Mouse (Mus musculus) telencephalon, adult 2 months (tissue): ENCODE measurements around the gene Eid2b.
A peak's percentile ranks its signal among the peaks of the same experiment; 100 is the strongest.
"Not testable (repeated sequence)": the region's sequence is repeated elsewhere in the genome, so short reads cannot be mapped to it uniquely, and the experiment has no call there.

Experiments used
- DNase-seq: peaks from one replicate; pipeline ENCODE4 v3.0.0-alpha.2; 2011; ENCODE audit warnings: low read depth, low spot score

The Eid2b gene

GRCm38 (mm10) chr7:28277615-28278278 lies at the start of gene Eid2b:
Gene Eid2b (plus strand): TSS chr7:28277739.
- peak; percentile 88 for DNase-seq

- DNase-seq, result not testable (repeated sequence)
These were observed 33.6 kb upstream of the Eid2b start for GRCm38 (mm10) chr7:28243943-28244342.

- DNase-seq, result no peak
These were observed 28.6 kb upstream of the Eid2b start for GRCm38 (mm10) chr7:28248957-28249356.

GRCm38 (mm10) chr7:28251976-28252375 lies 25.6 kb upstream of the Eid2b start:
- DNase-seq, result no peak

- DNase-seq, result no peak
These were observed 22.9 kb upstream of the Eid2b start for GRCm38 (mm10) chr7:28254591-28254990.

- DNase-seq, result no peak
These were observed 22.1 kb upstream of the Eid2b start for GRCm38 (mm10) chr7:28255476-28255875.

- no peak for DNase-seq
These were observed 14.7 kb upstream of the Eid2b start for GRCm38 (mm10) chr7:28262861-28263260.

GRCm38 (mm10) chr7:28263786-28264185 lies 13.8 kb upstream of the Eid2b start:
- no peak for DNase-seq

- DNase-seq, result no peak
These were observed 12.1 kb upstream of the Eid2b start for GRCm38 (mm10) chr7:28265391-28265790.

- DNase-seq, result peak; percentile 81
These were observed 10.2 kb upstream of the Eid2b start, which contains the start of gene Eid2 for GRCm38 (mm10) chr7:28267129-28268041. Gene Eid2 (plus strand): TSS chr7:28267881.

- DNase-seq, result no peak
These were observed 9.5 kb upstream of the Eid2b start for GRCm38 (mm10) chr7:28268042-28268531.

- no peak for DNase-seq
These were observed 9.0 kb upstream of the Eid2b start for GRCm38 (mm10) chr7:28268576-28268975.

GRCm38 (mm10) chr7:28269355-28269754 lies 8.2 kb upstream of the Eid2b start:
- DNase-seq, result no peak

- no peak for DNase-seq
These were observed 5.8 kb upstream of the Eid2b start for GRCm38 (mm10) chr7:28271761-28272160.

- DNase-seq, result no peak
These were observed 313 bp upstream of the Eid2b start for GRCm38 (mm10) chr7:28277237-28277614.

- DNase-seq, result no peak
These were observed 727 bp downstream of the Eid2b start for GRCm38 (mm10) chr7:28278279-28278652.

- no peak for DNase-seq
These were observed 3.1 kb downstream of the Eid2b start for GRCm38 (mm10) chr7:28280630-28281029.

GRCm38 (mm10) chr7:28290165-28290564 lies 12.6 kb downstream of the Eid2b start:
- no peak for DNase-seq

GRCm38 (mm10) chr7:28290638-28291590 lies 13.4 kb downstream of the Eid2b start, which contains the start of gene Selenov:
Gene Selenov (minus strand): TSS chr7:28291186.
- DNase-seq, result no peak

- no peak for DNase-seq
These were observed 16.9 kb downstream of the Eid2b start for GRCm38 (mm10) chr7:28294481-28294880.
